Mouse (Mus musculus): ENCODE data around the gene Fgf22.
A peak's percentile ranks its signal among the peaks of the same experiment; 100 is the strongest.

Fgf22 gene

GRCm38 (mm10) chr10:79767372-79768244, 12.7 kb downstream of the Fgf22 start:
- peak; percentile 90 to 91 for DNase-seq

GRCm38 (mm10) chr10:79768400-79768799, 13.5 kb downstream of the Fgf22 start:
- peak; percentile 76 to 88 for DNase-seq

GRCm38 (mm10) chr10:79769329-79769728, 14.5 kb downstream of the Fgf22 start:
- peak; percentile 79 for DNase-seq

- DNase-seq = no peak
These were observed 17.4 kb downstream of the Fgf22 start for GRCm38 (mm10) chr10:79772320-79772719.

GRCm38 (mm10) chr10:79773208-79773607, 18.3 kb downstream of the Fgf22 start:
- no peak for DNase-seq

GRCm38 (mm10) chr10:79774486-79775279, 19.8 kb downstream of the Fgf22 start:
- DNase-seq = no peak

GRCm38 (mm10) chr10:79777103-79777531, 22.2 kb downstream of the Fgf22 start, which contains the start of gene Fstl3:
Gene Fstl3 (plus strand): TSS chr10:79777272.
- no peak for DNase-seq

GRCm38 (mm10) chr10:79778006-79778405, 23.1 kb downstream of the Fgf22 start:
- no peak for DNase-seq

GRCm38 (mm10) chr10:79779193-79779592, 24.3 kb downstream of the Fgf22 start:
- peak in 1 of 2 experiments; percentile 33 for DNase-seq

GRCm38 (mm10) chr10:79779784-79780663, 25.1 kb downstream of the Fgf22 start:
- peak; percentile 99 to 100 for DNase-seq

- DNase-seq = no peak
These were observed 25.8 kb downstream of the Fgf22 start for GRCm38 (mm10) chr10:79780664-79781015.

- DNase-seq = no peak
These were observed 26.3 kb downstream of the Fgf22 start for GRCm38 (mm10) chr10:79781139-79781538.

GRCm38 (mm10) chr10:79781956-79782355, 27.1 kb downstream of the Fgf22 start:
- DNase-seq = no peak

- no peak for DNase-seq
These were observed 28.2 kb downstream of the Fgf22 start for GRCm38 (mm10) chr10:79783050-79783449.

- DNase-seq = no peak
These were observed 29.3 kb downstream of the Fgf22 start for GRCm38 (mm10) chr10:79783920-79784800.

- DNase-seq = peak; percentile 63 to 90
These were observed 33.7 kb downstream of the Fgf22 start for GRCm38 (mm10) chr10:79788386-79789158.

GRCm38 (mm10) chr10:79789581-79789980, 34.7 kb downstream of the Fgf22 start:
- DNase-seq = no peak

GRCm38 (mm10) chr10:79790861-79791260, 36.0 kb downstream of the Fgf22 start, which contains the start of gene Prss57:
Gene Prss57 (minus strand): TSS chr10:79790961.
- DNase-seq = no peak

GRCm38 (mm10) chr10:79792339-79793040, 37.6 kb downstream of the Fgf22 start:
- no peak for DNase-seq

All from kidney, adult 8-10 months (tissue).